Mouse (Mus musculus) left cerebral cortex, adult 8-10 months (tissue): Measurements from ENCODE around the gene Ank2. TPM values are rescaled to one million over a fixed set of nuclear protein-coding genes. Genes with fewer than 3 reads are reported as not detected.

Experiments
- DNase-seq, 2 experiments: peaks; one replicate each; pipeline ENCODE4 v3.0.0; 2022; ENCODE audit warnings: low spot score in 2 of 2
- total RNA-seq, 4 experiments: library from RNA; stranded (reverse); gene quantifications; 2 replicates each; pipeline ENCODE4 v1.2.4; 2022

Gene Ank2
- total RNA-seq, 4 experiments from 2014 or later = 772 to 913 (median 838) TPM

DNA sequence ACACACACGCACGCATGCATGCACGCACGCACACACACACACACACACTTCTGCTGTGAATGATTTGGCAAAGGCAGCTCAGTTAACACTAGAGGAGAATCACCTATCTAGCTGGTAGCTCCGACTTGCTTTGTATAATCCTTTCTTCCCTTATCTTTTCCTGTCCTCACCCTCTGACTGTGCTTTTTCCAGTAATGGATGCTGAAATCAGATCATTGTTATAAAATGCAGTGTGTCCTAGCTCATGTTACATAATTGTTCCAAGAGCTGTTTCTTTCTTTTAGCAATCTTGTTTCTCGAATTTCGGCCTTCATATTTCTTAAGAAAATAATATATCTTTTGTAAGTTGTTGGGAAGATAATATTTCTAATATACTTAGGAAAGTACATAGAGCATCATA is 457.9 kb downstream of the Ank2 start:
- no peak for DNase-seq

DNA sequence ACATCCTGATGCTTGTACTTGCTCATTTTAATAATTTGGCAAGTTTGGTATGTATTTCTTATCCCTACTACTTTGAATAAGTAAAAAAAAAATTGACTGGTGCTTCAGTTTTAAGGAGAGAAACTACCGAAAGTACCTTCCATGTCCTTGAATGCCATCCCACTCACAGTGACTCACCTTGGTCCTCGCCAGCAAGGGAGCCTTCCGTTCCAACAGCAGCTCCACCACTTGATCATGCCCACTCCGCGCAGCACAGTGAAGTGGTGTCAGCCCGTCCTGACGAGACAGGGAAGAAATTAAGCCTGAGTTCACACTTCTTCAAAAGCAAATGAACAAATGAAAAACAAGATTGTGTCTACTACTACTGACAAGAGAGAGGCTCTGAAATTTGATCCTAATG is 460.6 kb downstream of the Ank2 start:
- DNase-seq = no peak

DNA sequence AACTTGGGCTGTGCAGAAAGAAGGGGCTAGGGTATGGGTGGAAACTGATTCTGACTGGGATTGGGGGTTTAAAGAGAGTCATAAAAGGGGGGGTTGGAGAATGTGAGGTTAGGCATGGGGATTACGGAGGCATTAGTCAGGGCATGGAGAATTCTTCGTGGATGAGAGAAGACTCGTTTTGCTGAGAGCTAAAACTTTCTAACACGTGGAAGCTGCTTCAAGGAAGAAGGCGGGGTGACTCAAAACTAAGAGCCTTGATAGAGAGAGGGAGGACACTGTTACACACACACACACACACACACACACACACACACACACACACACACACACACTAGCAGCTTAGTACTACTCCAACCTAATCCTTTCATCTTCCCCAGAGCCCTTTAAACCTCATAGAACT is 463.0 kb downstream of the Ank2 start:
- DNase-seq = no peak

DNA sequence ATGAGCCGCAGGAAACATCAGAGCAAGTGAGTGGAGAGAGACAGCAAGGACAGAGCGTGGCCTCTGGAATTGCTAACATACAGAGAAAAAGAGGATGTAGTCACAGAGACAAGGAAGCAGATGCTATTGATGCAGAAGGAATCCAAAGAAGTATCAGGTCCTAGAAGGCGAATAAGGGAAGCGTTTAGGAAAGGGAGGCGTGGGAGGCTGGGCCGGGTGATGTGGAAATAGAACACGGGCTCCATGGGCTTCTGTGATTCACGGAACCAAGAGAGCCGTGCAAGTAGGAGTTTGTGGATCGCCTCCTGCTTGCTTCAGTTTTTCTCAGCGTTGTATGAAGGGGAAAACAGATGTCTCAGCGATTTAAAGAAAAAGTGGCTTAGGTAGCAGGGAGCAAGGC is 463.6 kb downstream of the Ank2 start:
- DNase-seq = peak in 1 of 2 experiments; percentile 87

- no peak for DNase-seq
Measured at GRCm38 (mm10) chr3:127034983-127035382, 464.2 kb downstream of the Ank2 start.

DNA sequence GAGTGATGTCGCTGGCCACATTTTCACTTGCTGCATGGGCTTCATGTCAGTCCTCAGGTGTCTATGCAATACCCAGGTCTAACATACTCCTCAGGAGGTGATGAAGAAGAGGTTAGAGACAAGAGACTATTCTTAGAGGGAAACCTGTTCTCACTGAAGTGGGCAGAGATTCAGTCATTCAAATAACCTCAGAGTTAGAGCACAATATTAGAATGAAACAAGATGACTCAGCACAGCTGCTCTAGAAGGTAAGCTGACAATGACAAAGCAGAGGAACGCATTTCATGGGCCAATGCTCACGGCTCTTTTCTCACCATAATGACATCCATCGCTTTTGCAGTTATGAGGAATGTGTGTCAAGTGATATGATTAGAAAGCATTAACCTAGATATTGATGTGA is 475.2 kb downstream of the Ank2 start:
- no peak for DNase-seq

DNA sequence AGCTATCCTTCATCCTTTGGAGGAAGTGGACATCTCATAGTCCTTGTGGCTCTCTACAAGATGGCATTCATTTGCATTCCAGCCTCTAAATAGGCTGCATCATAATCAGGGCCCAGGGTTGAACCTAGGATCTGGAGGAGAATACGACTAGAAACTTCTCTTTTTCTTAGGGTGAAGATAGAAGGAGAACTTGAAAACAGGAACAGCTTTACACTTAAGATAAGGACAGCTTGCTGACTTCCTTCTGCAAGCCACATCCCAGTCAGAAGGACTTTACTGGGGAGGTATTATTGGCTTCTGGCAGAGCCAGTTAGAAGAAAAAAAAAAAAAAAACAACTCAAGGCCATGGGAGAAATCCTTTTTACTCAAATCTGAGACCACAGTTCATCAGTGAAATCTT is 479.0 kb downstream of the Ank2 start:
- DNase-seq = no peak

- no peak for DNase-seq
Measured at GRCm38 (mm10) chr3:127019728-127020127, 479.4 kb downstream of the Ank2 start.

- DNase-seq = no peak
Measured at GRCm38 (mm10) chr3:127019109-127019508, 480.0 kb downstream of the Ank2 start.

- DNase-seq = no peak
Measured at GRCm38 (mm10) chr3:127017523-127017922, 481.6 kb downstream of the Ank2 start.

- no peak for DNase-seq
Measured at GRCm38 (mm10) chr3:127015596-127015995, 483.6 kb downstream of the Ank2 start.

- DNase-seq = no peak
Measured at GRCm38 (mm10) chr3:127015175-127015574, 484.0 kb downstream of the Ank2 start.

GRCm38 (mm10) chr3:127013976-127014375 is 485.2 kb downstream of the Ank2 start:
- DNase-seq = no peak

DNA sequence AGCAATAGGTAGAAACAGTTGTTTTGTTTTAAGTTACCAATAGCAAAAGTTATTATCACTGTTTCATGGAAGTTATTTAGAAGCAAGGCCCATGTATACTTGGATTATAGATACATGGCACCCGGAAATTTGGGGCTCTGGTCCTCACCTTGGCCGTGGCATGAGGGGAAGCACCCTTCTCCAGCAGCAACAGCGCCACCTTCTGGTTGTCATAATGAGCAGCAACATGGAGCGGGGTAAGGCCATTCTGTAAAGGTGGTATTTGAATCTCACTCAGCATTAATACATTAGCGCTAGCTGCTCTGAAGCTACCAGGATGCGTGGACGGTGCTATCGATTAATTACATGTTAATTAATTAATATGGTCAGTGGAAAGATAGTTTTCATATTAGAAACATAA is 486.6 kb downstream of the Ank2 start:
- no peak for DNase-seq

- DNase-seq = no peak
Measured at GRCm38 (mm10) chr3:127005898-127006673, 493.1 kb downstream of the Ank2 start.

DNA sequence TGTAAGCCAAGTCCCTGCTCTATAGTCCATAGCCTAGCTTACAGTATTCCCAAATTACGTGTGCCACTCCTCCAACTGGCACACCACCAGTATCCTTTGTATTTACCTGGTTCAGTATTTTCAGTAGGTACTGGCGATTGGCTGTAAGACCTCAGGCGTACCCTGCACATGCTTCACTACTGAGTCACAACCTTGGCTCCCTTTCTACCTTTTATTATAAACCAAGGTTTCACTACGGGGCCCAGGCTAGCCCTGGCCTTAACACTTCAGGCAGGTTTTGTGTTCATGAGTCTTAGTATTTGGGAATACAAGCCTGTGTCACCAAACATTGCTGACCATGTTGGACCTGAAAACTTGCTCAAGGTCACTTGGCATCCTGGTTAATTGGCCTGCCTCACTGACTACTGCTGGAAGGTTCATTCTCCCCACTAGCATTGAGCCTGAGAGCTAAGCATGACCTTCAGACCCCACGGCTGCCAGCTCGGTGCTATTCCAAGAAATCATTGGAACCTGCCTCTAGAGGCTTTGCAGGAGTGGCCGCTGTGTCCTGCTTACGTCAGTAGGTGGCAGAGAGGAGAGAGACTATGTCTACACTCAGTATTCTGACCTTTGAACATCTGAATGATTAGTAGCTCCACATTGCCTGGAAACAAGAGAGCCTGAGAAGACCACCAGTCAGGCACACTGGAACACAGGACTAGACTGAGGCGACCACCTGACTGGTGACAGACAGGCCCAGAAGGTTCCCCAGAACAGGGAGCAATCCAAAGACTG is 494.1 kb downstream of the Ank2 start:
- DNase-seq = no peak

DNA sequence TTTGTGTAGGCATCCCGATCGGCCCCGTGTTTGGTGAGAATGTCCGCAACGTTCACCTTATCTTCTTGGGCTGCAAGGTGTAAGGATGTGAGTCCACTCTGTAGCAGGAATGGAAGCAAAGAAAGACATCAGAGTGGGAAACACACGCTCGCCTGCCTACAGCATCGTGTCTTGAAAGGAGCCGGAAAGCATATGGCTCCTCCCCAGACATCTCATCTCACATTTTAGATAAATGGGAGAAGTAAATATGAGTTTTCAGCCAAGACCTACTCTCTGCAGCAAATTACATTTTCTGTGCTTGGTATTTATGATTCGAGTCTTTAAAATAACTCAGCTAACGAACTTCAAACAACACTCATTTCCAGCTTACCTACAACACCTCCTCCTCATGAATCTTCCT is 495.2 kb downstream of the Ank2 start:
- no peak for DNase-seq

DNA sequence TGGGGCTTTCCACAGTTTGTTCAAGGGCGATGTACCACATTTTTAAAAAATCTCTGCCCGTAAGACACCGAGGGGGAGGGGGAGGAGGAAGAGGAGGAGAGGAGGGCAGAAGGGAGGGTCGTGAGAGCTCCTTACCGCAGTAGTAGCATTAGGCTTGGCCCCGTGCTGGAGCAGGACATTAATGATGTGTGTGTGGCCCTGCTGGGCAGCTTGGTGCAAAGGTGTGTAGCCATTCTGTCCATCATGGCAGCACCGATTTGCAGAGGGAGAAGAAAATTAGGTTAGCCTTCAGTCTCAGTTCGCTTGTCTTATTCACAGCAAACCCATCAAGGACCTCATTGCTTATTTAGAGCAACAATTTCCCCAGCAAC is 500.4 kb downstream of the Ank2 start:
- DNase-seq = no peak

- peak; percentile 60 to 80 for DNase-seq
Measured at GRCm38 (mm10) chr3:126998008-126998741, 501.0 kb downstream of the Ank2 start.

DNA sequence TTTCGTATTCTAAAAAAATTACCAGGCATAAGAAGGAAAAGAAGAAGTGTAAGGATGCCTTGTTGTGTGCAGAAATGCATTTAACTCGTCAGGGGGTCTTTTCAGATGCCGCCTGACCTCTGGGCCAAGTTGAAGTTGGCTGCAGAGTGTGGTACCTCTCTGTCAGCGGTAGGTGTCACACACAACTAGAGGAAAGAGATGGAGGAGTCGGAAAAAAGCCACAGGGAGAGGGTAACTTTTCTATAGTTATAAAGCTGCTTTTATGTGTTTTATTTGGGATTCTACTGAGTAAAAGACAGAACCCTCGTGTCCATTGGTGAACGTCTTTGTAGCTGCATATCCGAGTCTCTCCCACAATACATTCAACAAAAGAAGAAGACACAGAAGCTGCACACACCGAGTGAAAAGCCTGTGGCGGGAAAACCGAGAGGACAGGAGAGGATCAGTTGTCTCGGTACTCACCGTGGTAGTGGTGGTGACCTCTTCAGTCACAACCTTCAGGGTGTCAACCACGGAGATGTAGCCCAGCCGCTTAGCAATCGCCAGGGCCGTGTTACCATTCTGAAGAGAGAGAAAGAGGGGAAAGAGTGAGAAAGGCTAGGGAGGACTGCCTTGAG is 501.7 kb downstream of the Ank2 start:
- DNase-seq = no peak

DNA sequence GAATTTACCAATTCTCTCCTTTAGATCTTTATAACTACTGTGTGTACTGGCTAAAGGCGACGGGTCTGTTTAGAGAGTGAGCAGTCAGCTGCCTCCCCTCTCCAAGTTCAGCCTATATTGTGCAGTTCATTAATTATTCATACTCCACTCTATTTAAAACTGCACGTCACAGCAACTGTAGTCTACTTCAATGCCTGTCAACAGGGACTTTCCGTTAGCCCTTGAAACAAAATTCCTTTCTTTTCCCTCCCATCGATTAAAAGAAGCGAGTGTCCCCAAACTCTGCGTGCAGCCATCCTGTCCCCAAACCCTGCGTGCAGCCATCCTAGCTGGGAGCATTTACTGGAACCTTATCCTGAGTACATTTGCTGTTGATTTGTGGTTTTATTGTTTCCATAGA is 502.4 kb downstream of the Ank2 start:
- no peak for DNase-seq

DNA sequence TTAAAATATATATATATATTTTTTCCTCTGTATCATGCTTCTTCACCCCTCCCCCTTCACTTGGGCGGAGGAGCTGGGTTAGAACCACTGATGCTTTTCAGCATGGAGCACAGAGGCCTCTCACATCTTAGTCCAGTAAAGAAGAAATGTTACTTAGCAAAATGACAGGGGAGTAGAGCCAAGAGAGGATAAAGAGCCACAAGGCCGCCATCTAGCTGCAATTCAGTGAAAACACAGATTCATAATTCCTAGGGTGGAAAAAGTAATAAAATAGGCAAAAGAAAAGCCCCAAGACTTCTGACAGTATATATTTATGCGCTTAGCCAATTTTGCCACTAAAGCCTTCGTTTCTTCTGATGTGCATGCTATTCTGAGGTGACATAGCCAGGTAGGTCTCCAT is 503.2 kb downstream of the Ank2 start:
- no peak for DNase-seq
